ENCODE assay signal across 19 mouse cellular contexts in genomic region chr16:6964720-6965583, GRCm38 (mm10).
DNase-seq lines count a peak whose midpoint lies in the region; ATAC-seq and TF ChIP-seq lines count a peak whose summit lies in the region.
"Had no signal": no experiment of that assay in that cellular context is flagged by ENCODE, and none has a peak within 500 bp of the region (broad histone marks: within the 10 kb centered on the region; RNA-seq: fewer than 3 reads in every experiment).

No protein-coding gene starts in this region.

- H3K36me3 ChIP-seq in forebrain, embryonic 12.5 days (replicated peaks) = no peaks in the 10 kb centered on the region
- no peaks in the 10 kb centered on the region for H3K36me3 ChIP-seq in midbrain, embryonic 14.5 days (ENCODE audit: control insufficient read depth, insufficient read depth, low read length)
- H3K36me3 ChIP-seq: hindbrain, embryonic 13.5 days had no signal

- H3K9ac ChIP-seq in forebrain, embryonic 12.5 days = no peak overlapping the region
- no peak overlapping the region for H3K9ac ChIP-seq in midbrain, embryonic 14.5 days (replicated peaks; ENCODE audit: low read length)
- H3K9ac ChIP-seq: hindbrain, embryonic 13.5 days had no signal

- peak overlapping the region; percentile 13; the same call in 1 of the 2 replicates for H3K4me2 ChIP-seq in forebrain, embryonic 12.5 days
- no peak overlapping the region for H3K4me2 ChIP-seq in midbrain, embryonic 14.5 days (ENCODE audit: low read length)
- H3K4me2 ChIP-seq: hindbrain, embryonic 13.5 days had no signal

- DNase-seq in layer of hippocampus, adult 2 months (ENCODE audit: low spot score in 2 of 2) = no peak
- no peak for DNase-seq in layer of hippocampus, adult 18-20 months (ENCODE audit: low spot score in 2 of 2)
- peak; percentile 88 for DNase-seq in brain, embryonic 14.5 days (ENCODE audit: low read depth)
- DNase-seq in midbrain, embryonic 14.5 days = peak; percentile 67
- no peak for DNase-seq in cerebellum, adult 2 months
- DNase-seq in lung, postnatal 36 days = no peak
- no peak for DNase-seq in layer of hippocampus, postnatal 10 days (ENCODE audit: low spot score in 2 of 2)
- DNase-seq: adrenal gland, adult 2 months; cerebellum, adult 11 months; gastrocnemius, postnatal 10 days; heart, adult 2 months; liver; lung, adult 18-20 months; right cerebral cortex, postnatal 25 days; thymus, postnatal 25 days had no signal

- TF ChIP-seq CTCF in layer of hippocampus, adult 2 months (conservative IDR thresholded peaks at IDR 0.05) = no peak
- no peak for TF ChIP-seq CTCF in brain, embryonic 14.5 days (IDR thresholded peaks at IDR 0.05; ENCODE audit: borderline replicate concordance, extremely low read depth, insufficient read depth, insufficient read length)
- no peak for TF ChIP-seq CTCF in cerebellum, adult 2 months (IDR thresholded peaks at IDR 0.05; ENCODE audit: borderline replicate concordance, insufficient read depth, low read depth, low read length)

- peak; percentile 52; the same call in 1 of the 2 replicates for ATAC-seq in forebrain, embryonic 12.5 days (ENCODE audit: low FRiP score)
- peak; percentile 71; the same call in 1 of the 2 replicates for ATAC-seq in midbrain, embryonic 14.5 days (ENCODE audit: low FRiP score, low TSS enrichment)

- TF ChIP-seq POLR2A in brain, embryonic 14.5 days (IDR thresholded peaks at IDR 0.05; ENCODE audit: borderline replicate concordance, extremely low read depth, insufficient read depth, insufficient read length, poor library complexity, severe bottlenecking) = no peak
- no peak for TF ChIP-seq POLR2A in cerebellum, adult 2 months (IDR thresholded peaks at IDR 0.05; ENCODE audit: borderline replicate concordance, insufficient read depth, low read length)

- H3K4me3 ChIP-seq in layer of hippocampus, adult 2 months = no peak overlapping the region
- H3K4me3 ChIP-seq in forebrain, embryonic 12.5 days (replicated peaks) = no peak overlapping the region
- H3K4me3 ChIP-seq in midbrain, embryonic 14.5 days (replicated peaks; ENCODE audit: low read depth, low read length) = no peak overlapping the region
- H3K4me3 ChIP-seq in cerebellum, adult 2 months (replicated peaks; ENCODE audit: insufficient read depth, low read depth, low read length) = no peak overlapping the region
- H3K4me3 ChIP-seq: heart, adult 2 months; hindbrain, embryonic 13.5 days had no signal

- no peaks in the 10 kb centered on the region for H3K9me3 ChIP-seq in forebrain, embryonic 12.5 days
- H3K9me3 ChIP-seq in midbrain, embryonic 14.5 days (ENCODE audit: control insufficient read depth, low read length) = no peaks in the 10 kb centered on the region
- H3K9me3 ChIP-seq: hindbrain, embryonic 13.5 days had no signal

- peak overlapping the region; percentile 39; the same call in 1 of the 2 replicates for H3K27ac ChIP-seq in layer of hippocampus, adult 2 months
- no peak overlapping the region for H3K27ac ChIP-seq in forebrain, embryonic 12.5 days
- H3K27ac ChIP-seq in midbrain, embryonic 14.5 days (replicated peaks; ENCODE audit: low read depth, low read length) = 0 out of 2 replicates have a peak overlapping the region, but pooled peaks have one; percentile 10
- H3K27ac ChIP-seq in cerebellum, adult 2 months (ENCODE audit: insufficient read depth, low read length) = no peak overlapping the region
- H3K27ac ChIP-seq: heart, adult 2 months; hindbrain, embryonic 13.5 days; kidney, postnatal 0 days; stomach, postnatal 0 days had no signal

- H3K27me3 ChIP-seq in forebrain, embryonic 12.5 days = peaks cover 85% of the 10 kb centered on the region
- H3K27me3 ChIP-seq in midbrain, embryonic 14.5 days (ENCODE audit: control insufficient read depth, insufficient read depth, low read length) = no peaks in the 10 kb centered on the region
- no peaks in the 10 kb centered on the region for H3K27me3 ChIP-seq in cerebellum, adult 2 months (ENCODE audit: control insufficient read depth, insufficient read depth, low read length)

- 2% methylated on average over 8 of the region's 8 CpGs for WGBS in forebrain, embryonic 12.5 days
- 4% methylated on average over 8 of the region's 8 CpGs for WGBS in midbrain, embryonic 14.5 days
- WGBS in cerebellum, adult 2 months = 57% methylated on average over 8 of the region's 8 CpGs

- H3K4me1 ChIP-seq in forebrain, embryonic 12.5 days = peaks cover 35% of the 10 kb centered on the region
- peaks cover 27% of the 10 kb centered on the region for H3K4me1 ChIP-seq in midbrain, embryonic 14.5 days (ENCODE audit: control insufficient read depth, insufficient read depth, low read length)
- peaks cover 10% of the 10 kb centered on the region; the same call in 1 of the 2 replicates for H3K4me1 ChIP-seq in cerebellum, adult 2 months (ENCODE audit: control insufficient read depth, insufficient read depth, low read length)

Comparison
In these comparisons a context has a peak if more than half of its experiments do, and no peak if none do; other contexts are left out.
1. DNase-seq: peak in brain, embryonic 14.5 days (single experiment) and midbrain, embryonic 14.5 days (single experiment); none in layer of hippocampus, adult 2 months (0 of 2), layer of hippocampus, adult 18-20 months (0 of 2), cerebellum, adult 2 months (0 of 2), lung, postnatal 36 days (single experiment) and layer of hippocampus, postnatal 10 days (0 of 2).
2. H3K27ac ChIP-seq: peak in layer of hippocampus, adult 2 months (single experiment) and midbrain, embryonic 14.5 days (single experiment); none in forebrain, embryonic 12.5 days (single experiment) and cerebellum, adult 2 months (single experiment).